Mouse (Mus musculus): ENCODE measurements around the gene Tfe3.
A peak's percentile ranks its signal among the peaks of the same experiment; 100 is the strongest.

DNA sequence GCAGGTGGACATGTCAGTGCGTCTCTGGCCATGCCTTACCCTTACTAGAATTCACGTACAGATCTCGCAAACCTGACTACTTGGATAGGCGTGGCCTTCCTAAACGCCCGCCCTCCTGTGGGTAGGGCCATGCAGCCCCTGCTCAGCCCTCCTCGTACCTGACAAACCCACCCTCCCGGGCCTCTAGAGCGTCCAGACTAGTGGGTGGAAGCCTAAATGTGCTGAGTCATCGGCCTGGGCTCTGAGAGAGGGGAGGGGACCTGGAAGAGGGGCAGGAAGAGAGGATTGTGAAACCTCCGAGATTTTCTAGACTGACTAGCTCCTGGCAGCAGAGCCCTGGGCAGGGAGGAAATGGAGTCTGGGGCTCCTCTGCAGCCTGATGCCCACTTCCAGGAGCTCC is 3.4 kb downstream of the Tfe3 start:
- peak; percentile 99 for TF ChIP-seq MAFK (IDR thresholded peaks at IDR 0.05; ENCODE audit: insufficient read depth, low read depth, low read length)
- TF ChIP-seq HCFC1 (IDR thresholded peaks at IDR 0.05; ENCODE audit: borderline replicate concordance, insufficient read depth, low read length): no peak
- no peak for TF ChIP-seq ZC3H11A (IDR thresholded peaks at IDR 0.05; ENCODE audit: borderline replicate concordance, low read depth, low read length)
